Mouse (Mus musculus): ENCODE measurements at regions not wholly inside any gene's neighbourhood (a gene's known extent, or its start where the extent isn't known, plus 50 kb on each side); places are given as distances from the start of the nearest gene placed in this dataset.
"Not testable (repeated sequence)": the region's sequence is repeated elsewhere in the genome, so short reads cannot be mapped to it uniquely, and the experiment has no call there.

DNA sequence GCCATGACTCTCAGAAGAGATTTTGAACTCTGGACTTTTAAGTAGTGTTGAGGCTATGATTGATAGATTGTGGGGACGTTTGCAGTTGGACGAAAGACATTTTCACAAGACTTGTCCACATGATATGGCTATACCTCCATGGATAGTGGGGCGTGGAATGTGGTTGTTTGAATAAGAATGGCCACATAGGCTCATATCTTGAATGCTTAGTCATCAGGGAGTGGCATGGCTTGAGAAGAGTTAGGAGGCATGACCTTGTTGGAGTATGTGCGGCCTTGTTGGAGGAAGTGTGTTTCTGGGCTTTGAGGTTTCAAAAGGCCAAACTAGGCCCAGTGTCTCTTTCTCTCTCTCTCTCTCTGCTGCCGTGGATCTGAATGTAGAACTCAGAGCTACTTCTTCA lies 204.7 kb upstream of the Pclo start:
- DNase-seq = no peak

DNA sequence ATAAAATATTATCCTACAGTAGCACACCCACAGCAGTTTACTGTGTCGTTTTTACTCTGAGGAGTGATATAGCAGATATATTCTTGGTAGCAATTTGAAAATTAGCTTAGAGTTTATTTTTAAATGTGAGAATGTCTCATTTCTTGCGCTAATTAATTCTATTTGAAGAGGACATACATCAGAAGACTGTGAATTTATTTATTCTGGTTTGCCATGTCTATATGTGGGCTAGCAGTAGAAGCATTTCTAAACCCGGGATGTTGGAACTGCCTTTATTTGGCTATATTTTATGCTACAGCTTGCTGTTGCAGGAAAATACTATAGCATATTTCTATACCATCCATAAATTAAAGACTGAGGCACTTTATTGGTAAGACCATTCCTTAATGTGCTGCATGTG lies 203.0 kb upstream of the Pclo start:
- no peak for DNase-seq

DNA sequence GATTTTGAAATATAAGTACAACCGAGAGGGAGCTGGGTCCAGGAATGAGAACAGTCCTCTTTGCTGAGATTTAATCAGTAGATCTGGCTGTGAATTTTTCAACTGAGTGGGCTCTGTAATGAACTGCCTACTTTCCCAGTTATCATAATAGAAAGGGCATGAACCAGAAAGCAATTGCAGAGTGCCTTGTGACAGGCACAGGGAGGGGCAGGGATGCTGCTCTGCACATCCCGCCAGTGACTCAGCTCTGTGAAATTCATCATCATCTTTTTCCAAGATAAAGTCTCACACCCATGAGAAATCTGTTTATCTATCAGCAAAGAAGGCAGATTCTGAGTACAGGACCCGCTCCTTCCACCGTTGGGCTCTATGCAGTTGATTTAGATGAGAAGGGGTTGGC lies 194.5 kb upstream of the Pclo start:
- DNase-seq = no peak

DNA sequence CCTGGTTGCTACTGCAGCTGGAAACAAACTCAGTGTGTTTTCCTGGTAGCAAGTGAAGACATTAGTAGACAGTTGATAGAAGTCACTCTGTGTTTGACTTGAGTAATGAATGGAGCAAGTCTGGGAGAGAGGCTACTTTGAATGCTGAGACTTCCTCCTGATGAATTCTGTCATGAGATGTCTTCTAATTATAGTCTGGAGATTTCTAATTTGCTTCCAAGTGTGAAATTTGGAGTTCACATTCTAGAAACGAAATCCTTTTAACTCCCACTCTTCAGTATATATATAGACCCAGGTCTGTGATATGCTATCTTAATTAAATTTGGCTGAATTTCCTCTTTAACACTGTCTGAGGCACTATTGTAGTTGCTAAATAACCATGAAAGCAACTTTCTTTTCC lies 192.7 kb upstream of the Pclo start:
- no peak for DNase-seq

DNA sequence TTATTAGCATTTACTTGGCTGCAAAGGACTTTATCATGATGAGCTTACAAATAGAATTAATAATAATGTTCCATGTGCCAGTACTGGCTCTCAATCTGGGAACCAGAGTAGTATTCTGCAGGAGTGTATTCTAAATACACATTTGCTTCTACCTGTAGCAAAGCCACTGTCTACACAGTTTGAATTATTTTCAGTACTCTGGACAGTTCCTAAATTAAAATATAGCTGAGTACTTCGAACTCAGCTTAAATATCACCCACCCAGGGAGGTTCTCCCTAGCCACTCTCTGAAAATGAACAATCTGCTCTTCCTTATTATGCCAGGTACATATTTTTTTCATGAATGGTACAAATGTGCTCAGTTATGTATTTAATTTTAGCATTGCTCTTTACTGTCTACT lies 154.3 kb upstream of the Pclo start:
- DNase-seq = no peak

DNA sequence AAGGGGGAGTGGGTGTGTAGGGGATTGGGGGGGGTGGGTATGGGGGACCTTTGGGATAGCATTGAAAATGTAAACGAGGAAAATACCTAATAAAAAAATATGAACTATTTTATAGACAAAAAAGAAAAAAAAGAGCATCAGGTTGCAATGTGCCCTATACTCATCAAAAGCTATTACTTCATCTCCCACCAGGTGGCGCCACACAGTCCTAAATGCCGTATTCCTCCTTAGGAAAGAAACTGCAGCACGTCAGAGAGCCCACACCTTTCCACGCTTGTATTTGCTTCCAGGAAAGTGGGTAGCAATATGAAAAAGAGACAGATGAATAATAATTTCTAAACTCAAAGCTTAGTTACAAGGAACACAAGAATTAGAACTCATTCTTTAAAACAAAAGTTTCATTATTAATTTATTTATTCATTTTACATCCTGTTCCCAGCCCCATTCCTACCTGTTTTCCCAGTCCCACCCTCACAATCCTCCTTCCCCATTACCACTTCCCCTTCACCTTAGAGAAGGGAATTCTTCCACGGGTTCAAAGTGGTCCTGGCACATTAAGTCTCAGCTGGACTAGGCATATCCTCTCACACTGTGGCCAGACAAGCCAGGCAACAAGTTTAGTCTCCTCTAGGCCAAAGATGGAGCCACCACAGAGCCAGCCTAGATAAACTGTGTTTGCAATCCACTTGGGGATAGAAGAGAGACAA lies 125.4 kb upstream of the Pclo start:
- peak; percentile 52 for DNase-seq

DNA sequence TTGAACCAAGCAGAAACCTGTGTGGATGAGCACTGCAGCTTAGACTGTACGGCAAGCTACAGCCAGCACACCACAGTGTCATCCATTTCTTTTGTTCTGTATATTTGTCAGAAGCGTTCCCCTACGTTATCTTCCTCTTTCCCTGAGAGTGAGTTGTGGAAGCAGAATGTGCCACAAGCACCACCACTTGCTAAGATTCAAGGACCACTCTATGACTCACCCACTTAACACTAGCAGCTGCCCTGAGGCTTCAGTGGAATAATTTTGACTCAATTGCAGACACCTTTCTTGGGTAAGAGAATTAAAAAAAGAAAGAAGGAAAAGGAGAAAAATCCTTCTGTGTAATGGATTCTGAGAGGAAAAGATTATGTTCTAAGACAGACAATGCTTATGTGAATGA lies 122.9 kb upstream of the Pclo start:
- no peak for DNase-seq

DNA sequence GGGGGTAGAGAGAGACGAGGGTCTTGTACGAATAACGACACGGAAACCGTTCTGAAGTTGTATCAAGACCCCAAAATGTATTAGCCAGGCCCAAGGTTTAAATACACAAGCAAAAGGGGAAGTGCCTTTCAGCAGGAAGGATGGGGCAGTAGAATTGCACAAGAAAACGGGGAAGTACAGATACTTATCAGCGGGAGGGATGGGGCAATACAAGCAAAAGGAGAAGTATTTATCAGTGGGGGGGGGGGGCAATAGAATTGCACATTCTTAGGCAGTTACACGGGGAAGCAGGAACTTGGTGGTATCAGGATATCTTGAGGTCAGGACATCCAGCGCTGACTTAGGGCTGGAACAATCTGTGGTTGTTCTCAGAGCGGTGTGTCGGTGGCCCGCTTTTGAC lies 111.3 kb upstream of the Pclo start:
- not testable (repeated sequence) for DNase-seq

DNA sequence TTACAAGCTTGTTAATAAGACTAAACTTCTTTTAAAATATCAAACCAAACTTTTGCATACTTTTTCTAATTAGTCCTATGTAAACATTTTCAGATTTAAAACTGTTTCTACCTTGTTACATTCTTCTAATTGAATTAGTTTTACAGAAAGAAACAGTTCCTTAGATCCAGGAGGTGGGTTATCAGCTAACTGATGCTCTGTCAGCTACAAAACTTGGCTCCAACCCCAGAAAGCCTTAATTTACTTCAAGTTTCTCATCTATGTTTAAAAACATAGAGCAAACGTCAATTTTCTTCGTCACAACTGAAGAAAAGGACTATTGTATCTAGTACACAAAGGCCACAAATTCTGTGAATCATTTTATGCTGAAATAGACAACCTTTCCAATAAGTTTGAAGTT lies 110.4 kb upstream of the Pclo start:
- DNase-seq = no peak

DNA sequence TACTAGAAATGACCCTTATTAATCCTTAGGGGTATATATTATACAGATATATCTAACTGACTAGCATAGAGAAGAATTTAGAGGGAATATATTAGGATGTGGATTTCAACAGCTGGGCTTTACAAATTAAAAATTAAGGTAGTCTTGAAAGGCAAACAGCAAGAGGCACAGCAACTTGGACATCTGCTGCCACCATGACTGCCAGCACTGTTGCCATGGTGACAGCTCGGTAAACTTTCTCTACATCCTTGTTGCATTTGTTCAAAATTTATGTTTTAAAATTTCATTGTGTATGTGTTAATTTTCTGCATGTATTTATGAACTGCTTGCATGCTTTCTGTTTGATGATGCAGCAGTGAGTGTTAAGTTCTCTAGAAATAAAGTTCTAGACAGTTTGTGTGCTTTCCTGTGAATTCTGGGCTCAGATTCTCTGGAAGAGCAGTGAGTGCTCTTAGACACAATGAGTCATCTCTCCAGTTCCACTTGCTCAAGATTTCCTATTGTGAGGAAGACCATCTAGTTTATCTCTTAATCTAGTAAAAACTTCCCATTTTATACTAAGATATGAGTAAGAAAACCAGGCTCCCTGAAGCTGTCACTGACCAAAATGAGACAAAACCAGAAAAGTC lies 99.4 kb upstream of the Pclo start:
- no peak for DNase-seq

DNA sequence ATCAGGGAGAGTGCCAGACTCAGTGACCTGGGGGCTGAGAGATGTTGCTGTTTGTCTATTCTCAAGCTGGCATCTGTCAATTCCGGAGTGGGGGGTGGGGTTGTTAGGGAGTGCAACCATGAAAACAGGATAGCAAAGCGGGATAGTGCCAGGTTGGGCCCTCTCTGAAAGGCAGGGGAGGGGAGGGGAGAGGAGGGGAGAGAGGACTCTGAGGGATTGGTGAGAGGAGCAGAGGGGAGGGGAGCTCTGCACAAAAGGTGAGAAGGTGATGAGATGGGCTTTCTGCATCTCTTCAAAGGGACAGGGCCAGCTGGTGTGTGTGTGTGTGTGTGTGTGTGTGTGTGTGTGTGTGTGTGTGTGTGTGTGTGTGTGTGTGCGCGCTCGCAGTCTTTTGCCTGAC lies 61.6 kb upstream of the Pclo start:
- no peak for DNase-seq

All from cerebellum, adult 11-12 months (tissue).